Mouse (Mus musculus): Measurements from ENCODE around the gene Cdc42se1.

DNA sequence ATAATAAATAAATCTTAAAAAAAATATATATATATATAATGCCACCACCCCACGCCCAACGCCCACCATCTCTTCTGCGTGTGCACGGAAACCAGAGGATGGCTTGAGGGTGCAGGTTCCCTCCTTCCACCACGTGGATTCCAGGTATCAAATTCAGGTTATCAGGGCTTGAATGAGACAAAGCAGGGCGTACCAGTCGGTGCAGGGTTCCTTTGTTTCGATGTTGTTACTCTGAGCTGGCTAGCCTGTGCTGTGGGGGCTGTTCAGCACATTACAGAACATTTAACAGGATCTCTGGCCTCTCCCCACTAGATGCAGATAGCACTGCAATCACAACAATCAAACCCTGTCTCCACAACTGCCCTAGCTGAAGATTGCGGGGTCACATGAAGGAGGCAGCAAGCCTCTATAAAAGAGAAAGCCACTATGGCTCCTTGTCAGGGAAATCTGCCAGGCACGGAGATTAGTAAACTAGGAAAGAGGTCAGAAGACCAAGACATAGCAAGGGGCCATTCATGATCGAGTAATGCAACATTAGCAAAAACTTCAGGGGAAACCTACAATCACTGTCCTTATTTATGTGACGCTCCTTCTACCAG is 42.3 kb downstream of the Cdc42se1 start:
- TF ChIP-seq CTCF (conservative IDR thresholded peaks at IDR 0.05 in 1 of 2, IDR thresholded peaks at IDR 0.05 in 1 of 2; ENCODE audit: low read depth in 2 of 2, low read length in 2 of 2) (no peak), EP300 (IDR thresholded peaks at IDR 0.05; ENCODE audit: low read length) (no peak), JUN (IDR thresholded peaks at IDR 0.05; ENCODE audit: insufficient read depth, low read depth, low read length) (no peak), UBTF (IDR thresholded peaks at IDR 0.05; ENCODE audit: low read depth, low read length) (no peak), MEF2A (IDR thresholded peaks at IDR 0.05; ENCODE audit: borderline replicate concordance, low read depth, low read length) (no peak), POLR2A (IDR thresholded peaks at IDR 0.05; ENCODE audit: low read depth, low read length) (no peak), USF1 (IDR thresholded peaks at IDR 0.05; ENCODE audit: low read depth, low read length) (no peak), NRF1 (IDR thresholded peaks at IDR 0.05; ENCODE audit: low read depth, low read length) (no peak), HCFC1 (IDR thresholded peaks at IDR 0.05; ENCODE audit: low read depth, low read length) (no peak), BHLHE40 (IDR thresholded peaks at IDR 0.05; ENCODE audit: low read depth, low read length) (no peak), POLR2AphosphoS2 (IDR thresholded peaks at IDR 0.05; ENCODE audit: low read depth, low read length) (no peak), E2F4 (IDR thresholded peaks at IDR 0.05; ENCODE audit: insufficient replicate concordance, low read depth, low read length) (no peak), ZKSCAN1 (IDR thresholded peaks at IDR 0.05; ENCODE audit: borderline replicate concordance, low read depth, low read length) (no peak), KAT2A (IDR thresholded peaks at IDR 0.05; ENCODE audit: insufficient replicate concordance, low read length) (no peak)
